Mouse (Mus musculus): Measurements from ENCODE around the gene Asic1.

The Asic1 gene

DNA sequence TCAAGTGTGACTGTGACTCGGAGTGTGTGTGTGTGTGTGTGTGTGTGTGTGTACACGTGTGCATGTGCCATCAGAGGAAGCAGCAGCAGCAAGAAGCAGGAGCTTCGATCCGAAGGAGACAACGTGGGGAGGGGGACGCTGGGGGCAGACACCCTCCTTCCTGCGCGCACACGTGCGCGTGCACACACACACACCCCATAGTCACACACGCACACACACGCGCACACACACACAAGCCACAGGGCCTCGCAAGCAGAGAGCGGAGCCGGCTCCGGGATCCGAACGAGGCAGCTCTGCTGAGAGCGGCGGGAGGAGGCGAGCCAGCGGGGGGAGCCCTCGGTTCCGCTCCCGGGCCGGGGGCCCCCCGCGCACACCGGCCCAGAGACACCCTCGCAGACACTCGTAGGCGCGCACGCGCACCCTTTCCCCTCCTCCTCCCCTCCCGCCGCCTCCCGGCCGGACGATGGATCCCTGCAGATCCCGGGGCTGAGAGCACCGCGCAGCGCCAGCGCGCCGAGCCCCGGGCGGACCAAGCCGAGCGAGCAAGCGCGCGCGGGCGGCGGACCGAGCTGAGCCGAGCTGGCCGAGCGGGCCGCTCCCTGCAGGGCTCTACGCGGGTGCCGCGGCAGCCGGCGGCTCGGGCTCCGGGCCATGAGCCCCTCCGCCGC, at the start of gene Asic1:
Gene Asic1 (plus strand): TSS at position 215 of the 668 bp plus-strand sequence.
- no peak for DNase-seq (ENCODE audit: low read depth, low spot score)

DNA sequence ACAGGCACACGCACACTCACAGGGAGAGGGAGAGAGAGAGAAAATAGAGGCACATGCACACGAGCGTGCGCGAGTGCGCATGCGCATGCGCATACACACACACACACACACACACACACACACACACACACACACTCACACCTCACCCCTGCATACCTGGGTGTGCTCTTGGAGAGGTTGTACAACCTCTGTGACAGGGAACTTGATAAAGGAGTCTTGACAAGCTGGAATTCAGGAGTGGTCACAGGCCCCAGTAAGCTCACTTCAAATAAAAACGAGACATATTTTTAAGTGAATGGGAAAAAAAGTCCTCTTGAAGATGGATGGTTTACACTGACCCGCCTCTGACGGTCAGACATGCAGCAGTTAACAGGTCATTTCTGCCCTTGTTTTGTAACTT, 48.1 kb upstream of the Asic1 start:
- no peak for DNase-seq (ENCODE audit: low read depth, low spot score)

DNA sequence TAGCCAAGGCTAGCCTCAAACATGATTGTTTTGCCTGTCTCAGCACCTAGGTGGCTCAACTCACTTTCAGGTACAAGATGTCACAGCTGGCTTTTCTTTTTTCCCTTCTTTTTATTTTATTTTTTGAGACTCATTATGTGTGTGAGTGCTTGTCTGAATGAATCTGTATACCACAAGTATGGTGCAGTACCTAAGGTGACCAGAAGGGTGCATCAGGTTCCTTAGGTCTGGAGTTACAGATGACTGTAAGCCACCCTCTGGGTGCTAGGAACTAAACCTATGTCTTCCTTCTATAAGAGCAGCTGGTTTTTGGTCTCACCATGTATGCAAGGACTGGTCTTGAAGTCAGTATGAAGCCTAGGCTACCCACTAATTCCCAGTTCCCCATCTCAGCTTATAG, 38.5 kb upstream of the Asic1 start:
- DNase-seq (ENCODE audit: low read depth, low spot score): no peak

DNA sequence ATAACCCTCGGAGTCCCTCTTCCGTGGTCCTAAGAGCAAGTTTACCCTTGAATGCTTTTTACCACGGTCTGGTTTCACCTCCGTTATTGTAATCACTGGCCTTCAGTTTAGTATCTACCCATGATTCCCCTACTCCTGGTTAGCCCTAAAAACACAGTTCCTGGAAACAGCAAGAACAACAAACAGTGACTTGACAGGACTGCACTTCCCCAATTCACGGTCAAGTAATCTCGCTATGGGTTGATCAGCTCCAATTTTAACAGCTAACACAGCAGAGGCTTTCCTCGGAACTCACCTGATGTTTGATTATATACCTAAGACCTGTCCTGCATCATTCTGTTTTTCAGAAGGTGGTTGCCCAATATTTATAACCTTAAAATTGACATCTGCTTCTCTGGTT, 35.5 kb upstream of the Asic1 start:
- no peak for DNase-seq (ENCODE audit: low read depth, low spot score)

DNA sequence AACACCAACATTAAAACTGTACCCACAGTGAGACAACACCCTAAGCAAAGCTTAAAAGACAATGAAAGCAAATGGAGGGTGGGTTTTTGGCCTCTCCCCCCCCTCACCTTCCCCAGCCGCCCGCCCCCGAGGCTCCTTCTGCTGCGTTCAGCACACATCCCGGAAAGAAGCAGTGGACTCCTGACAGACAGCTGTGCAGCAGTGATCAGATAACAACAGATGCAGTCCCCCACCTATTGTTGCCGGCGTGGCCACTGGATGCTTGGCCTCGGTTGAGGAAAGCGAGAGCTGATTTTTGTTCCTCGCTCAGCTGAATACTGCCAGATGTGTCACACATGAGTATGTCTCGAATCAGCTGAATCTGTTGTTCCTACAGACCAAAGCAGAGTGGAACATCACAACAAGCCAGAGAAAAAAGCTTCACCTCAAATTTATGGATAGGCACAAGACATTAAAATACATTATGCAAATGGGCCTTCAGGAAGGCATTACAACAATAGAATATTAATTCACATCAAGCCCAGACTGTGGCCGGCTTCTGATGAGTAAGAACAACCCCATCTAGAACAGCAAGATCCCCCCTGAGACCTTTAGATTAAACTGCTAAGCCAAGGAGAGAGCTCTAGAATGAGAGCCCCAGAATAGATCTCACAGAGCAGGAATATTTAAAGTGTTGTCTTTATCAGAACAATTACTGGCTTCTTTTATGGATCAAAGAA, 32.6 kb upstream of the Asic1 start:
- no peak for DNase-seq (ENCODE audit: low read depth, low spot score)

DNA sequence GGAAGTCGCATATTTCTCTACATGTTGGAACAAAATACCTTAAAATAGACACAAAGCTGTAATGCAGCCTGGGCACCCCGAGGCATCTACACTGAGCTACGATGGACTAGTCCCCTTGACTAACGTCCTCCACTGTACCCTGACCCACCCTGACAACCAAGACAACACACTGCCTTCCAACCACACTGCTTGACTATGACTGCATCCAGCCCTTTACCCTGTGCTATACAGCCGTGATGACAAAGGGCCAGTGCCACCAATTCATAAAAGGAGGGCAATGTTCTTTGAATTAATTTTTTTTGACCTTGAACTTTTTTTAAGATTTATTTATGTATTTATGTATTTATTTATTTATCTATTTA, 32.1 kb upstream of the Asic1 start:
- no peak for DNase-seq (ENCODE audit: low read depth, low spot score)

DNA sequence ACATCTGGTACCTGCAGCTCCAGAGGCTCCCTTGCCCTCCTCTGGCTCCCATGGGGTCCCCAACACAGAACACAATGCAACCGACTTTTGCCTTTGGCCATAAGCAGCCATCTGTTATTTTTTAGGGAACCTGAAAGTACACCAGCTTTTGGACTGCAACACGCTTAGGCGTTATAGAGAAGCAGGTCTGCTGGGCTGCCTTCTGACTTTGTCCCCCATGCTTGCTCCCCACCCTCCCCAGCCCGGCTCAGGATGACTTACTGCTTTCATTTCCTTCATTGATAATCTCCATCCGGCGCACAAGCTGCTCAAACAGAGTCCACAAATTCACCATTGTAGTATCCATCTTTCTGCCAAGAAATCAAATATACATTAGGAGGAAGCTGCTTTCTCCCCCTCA, 27.5 kb upstream of the Asic1 start:
- no peak for DNase-seq (ENCODE audit: low read depth, low spot score)

DNA sequence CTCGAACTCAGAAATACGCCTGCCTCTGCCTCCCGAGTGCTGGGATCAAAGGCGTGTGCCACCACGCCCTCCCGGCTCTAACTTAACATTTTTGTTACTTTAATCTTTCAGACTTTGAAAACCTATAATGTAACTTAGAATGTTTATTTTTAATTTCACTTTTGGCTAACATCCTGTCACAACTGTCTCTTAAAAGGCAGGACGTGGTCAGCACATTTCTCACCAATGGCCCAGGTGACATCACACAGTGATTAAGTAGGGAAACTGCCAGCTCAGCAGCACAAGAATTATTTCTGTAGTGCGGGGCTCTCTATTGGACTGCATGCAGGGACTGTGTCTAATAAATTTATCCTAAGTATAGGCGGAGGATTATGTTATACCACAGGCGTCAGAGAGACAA, 26.3 kb upstream of the Asic1 start:
- DNase-seq (ENCODE audit: low read depth, low spot score): no peak

DNA sequence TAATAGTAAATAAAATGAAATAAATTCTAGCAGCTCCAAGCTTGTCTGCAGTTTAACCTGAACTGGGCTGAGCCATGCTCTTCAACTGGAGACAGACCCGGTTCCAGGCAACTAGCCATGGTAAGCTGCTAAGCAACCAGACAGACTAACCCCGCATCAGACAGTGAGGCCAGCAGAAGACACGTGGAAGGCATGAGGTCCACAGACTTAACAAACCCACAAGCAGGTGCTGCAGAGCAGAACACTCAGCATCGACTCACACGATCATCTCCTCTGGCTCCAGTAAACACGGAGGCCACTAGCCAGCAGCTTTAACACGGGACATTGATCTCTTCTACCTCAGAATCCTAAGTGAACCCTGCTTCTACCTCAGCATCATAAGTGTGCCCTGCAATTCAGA, 25.4 kb upstream of the Asic1 start:
- DNase-seq (ENCODE audit: low read depth, low spot score): peak; percentile 40

DNA sequence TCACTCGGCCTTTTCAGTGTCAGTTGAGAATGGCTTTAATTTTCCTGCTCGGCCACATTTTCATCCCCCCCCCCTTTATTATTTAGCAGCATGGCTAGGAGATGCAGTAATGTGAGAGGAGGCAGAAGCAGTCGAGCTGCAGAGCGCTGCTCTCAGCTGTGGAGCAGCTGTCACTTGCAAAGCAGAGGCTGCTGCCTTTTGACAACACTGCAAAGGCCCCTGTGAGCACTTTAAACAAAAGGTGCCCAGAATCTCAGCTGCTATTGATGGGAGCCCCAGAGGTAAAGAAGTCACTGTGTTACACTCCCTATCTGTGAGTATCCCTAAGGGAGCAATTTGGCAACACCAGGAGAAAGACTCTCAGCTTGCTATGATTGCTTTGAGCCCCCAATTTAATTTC, 21.8 kb upstream of the Asic1 start:
- DNase-seq (ENCODE audit: low read depth, low spot score): no peak

DNA sequence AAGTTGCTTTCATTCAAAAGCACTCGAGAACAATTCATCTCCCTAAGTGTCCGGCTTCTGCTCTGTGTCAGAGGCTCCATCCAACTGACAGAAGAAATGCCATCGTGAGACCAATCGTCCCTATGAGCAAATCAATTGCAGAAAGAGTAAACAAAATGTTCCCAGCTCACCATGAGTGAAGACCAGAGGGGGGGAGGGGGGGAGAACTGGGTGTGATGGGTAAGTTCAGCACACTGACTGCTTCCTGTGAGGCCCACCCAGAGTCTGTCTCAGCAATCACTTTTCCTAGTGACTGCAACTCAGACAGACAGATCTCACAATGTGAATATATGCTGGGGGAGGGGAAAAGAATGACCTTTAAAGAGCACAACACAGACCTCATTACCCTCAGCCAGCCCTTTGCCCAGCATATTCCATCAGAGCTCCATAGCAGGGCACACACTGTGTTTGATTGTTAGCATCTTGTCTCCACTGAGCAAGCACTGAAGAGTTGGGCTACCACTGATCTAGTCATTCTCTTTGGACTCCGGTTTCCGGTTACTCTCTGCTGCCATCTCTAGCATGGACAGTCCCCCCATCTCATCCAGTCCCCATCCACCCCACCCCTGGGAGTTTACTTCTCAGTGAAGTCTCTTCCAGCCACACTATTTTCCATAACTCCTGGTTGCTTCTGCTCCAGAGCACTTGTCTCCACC, 21.0 kb upstream of the Asic1 start:
- no peak for DNase-seq (ENCODE audit: low read depth, low spot score)

DNA sequence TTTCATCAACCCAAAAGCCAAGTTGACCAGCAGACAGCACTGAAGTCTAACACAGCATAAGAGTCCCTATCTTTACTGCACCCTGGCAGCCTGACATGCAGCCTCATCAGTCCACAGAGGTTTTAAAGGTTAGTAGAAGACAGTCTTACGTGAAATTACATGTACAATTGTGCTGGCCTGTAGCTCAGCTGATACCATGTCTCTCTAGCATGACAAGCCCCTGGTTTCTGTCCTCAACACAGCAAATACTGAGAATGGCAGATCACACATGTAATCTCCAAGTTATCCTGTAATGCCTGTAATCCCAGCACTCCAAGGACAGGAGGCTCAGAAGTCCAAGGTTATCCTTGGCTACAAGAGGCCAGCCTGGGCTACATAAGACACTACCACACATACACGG, 19.9 kb upstream of the Asic1 start:
- no peak for DNase-seq (ENCODE audit: low read depth, low spot score)

DNA sequence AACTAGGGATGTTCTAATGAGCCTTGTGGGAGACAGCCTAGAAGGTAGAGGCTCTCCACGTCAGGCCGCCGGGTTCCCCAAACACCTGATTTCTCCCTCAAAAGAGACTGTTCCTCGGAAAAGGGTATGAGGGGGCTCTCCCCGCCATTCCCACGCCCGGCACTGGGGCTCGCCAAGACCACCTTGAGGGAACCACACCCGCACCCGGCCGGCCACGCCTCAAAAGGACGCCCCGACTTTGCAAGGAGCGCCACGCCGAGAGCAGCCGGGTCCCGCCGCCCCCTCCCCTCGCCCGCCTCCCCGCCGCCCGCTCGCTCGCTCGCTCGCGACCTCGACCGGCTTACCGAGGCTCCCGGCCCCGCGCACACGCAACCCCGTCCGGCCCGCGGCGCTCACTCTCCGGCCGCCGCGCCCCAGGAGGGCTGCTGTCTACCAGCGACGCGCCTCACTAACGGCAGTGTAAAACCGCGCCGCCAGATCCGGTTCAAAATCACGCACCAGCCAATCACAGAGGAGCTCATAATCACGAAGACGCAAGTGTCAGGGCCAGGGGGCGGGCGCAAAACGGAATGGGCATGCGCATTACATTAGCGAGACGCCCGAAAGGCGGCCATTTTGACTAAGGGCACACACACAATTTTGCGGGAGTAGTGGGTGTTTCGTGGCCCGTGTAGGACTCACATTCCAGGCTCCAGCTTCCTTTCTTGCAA, 18.9 kb upstream of the Asic1 start, which contains the start of gene Racgap1:
Gene Racgap1 (minus strand): TSS at position 494 of the 710 bp plus-strand sequence.
- peak; percentile 85 for DNase-seq (ENCODE audit: low read depth, low spot score)

DNA sequence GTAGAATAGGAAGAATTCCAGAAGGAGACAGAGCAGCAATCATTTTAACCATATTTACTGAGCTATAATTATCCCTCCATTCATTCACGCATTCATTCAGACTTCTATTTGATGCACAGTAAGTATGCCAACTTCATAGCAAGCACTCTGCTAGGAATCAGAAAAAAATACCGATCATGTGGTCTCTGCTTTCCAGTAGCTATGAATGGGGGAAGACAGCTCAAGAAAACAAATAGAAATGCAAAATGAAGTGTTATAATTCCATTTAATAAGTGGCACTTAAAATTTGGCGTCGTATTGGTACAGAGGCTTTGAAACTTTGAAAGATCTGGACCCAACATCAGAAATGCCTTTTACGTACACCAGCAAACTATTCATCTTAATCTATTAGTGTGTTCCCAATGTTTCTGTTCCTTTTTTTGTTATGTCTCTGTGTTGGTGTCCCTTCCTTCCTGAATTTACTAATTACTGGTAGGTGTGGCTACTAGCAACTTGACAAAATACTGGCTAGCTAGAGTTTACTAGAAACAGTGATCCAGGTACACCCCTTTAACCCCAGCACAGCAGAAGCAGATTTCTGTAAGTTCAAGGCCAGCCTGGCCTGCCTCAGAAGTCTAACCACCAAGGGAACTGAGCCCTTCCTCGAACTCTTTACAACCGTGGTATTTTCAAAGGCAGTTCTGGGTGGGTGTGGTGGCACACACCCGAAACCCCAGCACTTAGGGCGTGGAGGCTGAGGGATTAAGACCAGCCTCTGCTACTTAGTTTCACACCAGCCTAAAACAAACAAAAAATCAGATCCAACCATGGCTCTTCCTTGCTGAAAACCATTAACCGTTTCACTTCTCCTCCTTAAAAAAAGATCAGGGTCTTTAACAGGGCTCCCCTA, 17.9 kb upstream of the Asic1 start:
- DNase-seq (ENCODE audit: low read depth, low spot score): no peak

DNA sequence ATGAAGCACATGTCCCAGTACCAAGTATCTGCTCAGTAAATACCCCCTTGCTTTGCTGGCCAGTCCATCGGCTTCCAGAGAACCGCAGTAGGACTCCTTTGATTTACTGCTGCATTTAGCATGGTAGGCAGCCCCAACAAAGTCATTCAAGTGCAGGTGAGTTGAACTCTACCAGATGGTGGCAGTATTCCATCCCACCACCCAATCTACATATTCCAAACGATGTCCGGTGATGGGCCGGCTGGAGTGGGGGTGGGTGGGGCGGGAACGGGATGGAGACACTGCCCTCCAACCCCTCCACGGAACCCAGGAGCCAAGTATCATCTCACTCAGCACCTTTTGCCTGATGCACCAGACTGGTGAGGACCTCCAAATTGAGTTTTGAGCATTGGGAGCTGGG, 16.9 kb upstream of the Asic1 start:
- DNase-seq (ENCODE audit: low read depth, low spot score): no peak

DNA sequence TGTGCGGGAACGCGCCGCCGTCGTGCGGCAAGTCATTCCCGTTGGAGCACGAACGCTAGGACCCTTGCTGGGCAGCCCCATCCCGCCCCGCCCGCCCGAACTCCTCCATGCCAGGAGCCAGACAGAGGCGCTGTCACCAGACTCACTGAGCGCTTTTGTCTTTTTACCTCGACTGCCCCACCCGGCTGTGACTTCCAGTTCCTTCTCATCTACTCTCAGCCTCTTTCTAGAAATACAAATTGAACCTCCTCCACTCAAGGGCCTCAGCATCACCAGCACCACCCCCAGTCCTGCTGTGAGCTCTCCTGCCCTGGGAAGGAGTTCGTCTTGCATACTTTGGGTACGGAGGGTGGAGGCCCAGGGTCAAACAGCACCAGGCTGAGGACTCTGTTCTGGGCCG, 16.3 kb upstream of the Asic1 start:
- no peak for DNase-seq (ENCODE audit: low read depth, low spot score)

DNA sequence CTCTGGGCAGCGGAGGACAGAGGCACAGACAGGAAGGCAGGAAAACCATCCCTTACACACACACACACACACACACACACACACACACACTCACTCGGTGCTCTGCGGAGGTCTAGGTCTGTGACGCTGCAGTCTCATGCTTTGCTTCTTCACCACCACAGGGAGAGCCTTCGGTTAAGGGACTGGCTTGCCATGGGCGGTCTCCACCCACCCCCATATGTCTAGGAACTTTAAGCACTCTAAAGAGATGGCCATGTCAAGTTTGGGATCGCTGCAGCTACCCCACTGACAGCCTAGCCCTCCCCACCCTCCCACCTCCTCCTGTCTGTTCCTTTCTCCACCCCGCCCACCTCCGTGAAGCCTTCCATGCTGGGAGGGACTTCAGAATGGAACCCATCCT, 14.2 kb upstream of the Asic1 start:
- DNase-seq (ENCODE audit: low read depth, low spot score): no peak

DNA sequence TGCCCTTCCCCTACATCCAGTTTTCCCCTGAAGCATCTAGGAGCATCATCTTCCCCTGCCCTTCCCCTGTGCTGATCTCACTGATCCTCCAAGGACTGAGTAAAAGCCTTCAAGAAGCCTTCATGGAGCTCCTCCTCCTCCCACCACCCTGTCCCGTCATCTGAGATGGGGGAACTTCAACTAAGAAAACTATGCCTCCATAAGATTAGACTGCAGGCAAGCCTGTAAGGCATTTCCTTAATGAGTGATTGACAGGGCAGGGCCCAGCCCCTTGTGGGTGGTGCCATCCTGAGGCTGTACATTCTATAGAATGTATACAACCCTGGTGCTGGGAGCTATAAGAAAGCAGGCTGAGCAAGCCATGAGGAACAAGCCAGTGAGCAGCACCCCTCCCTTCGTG, 11.7 kb upstream of the Asic1 start:
- no peak for DNase-seq (ENCODE audit: low read depth, low spot score)

DNA sequence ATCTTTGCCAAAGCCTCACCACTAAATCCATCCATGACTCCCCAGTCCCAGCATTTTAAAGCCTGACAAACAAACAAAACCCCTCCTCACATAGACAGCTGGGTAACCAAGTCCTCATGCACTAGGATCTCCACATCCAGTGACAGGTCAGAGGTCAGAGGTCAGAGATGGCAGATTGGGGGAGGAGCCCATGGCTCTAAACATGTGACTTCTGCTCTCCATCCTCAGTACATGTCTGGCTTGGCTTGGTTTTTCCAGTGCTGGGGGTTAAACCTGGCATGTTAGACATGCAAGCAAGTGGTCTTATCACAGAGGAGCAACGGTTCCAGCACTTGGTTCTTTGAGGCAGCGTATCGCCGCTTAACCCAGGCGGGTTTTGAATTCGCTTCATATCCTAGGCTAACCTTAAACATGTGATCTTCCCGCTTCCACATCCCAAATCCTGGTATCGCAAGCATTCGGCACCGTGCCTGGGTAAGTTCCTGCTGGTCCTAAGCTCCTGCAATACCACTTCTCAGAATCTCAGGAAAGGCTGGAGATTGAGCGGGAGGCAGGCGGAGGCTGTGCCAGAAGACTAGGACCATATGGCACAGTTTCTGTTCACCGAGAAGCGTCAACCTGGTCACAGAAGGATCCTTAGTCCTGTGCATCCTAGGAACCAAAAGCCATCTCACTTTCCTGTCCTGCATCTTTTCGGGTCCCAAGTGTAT, 8.9 kb upstream of the Asic1 start:
- no peak for DNase-seq (ENCODE audit: low read depth, low spot score)

DNA sequence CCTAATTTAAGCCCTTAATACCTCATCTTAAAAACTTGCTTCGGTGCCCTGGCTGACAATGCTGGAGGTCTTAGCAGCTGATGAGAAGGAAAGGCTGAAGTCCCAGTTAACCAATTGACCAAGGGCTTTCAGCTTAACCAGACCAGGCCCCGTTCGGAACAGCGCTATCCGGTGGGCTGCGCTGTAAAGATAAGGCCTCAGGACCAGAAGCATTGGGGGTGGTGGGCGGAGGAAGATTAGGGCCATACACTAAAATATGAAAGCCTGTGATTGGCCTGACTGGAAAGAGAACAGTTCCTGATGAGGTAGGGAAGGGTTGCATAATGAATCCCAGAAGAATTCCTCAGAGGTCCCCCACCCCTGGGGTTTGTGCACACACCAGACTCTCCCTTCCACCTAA, 7.8 kb upstream of the Asic1 start:
- DNase-seq (ENCODE audit: low read depth, low spot score): no peak
